ENCODE assay signal across 26 mouse cellular contexts in genomic region chr11:37600533-37600932, GRCm38 (mm10).
DNase-seq lines count a peak whose midpoint lies in the region; ATAC-seq and TF ChIP-seq lines count a peak whose summit lies in the region.
"Had no signal": no experiment of that assay in that cellular context is flagged by ENCODE, and none has a peak within 500 bp of the region (broad histone marks: within the 10 kb centered on the region; RNA-seq: fewer than 3 reads in every experiment).

No protein-coding gene starts in this region.

- H3K4me3 ChIP-seq in forebrain, embryonic 13.5 days = no peak overlapping the region
- no peak overlapping the region for H3K4me3 ChIP-seq in forebrain, embryonic 11.5 days (ENCODE audit: low read depth, low read length)
- H3K4me3 ChIP-seq in forebrain, embryonic 15.5 days = no peak overlapping the region
- no peak overlapping the region for H3K4me3 ChIP-seq in forebrain, embryonic 12.5 days (replicated peaks)
- H3K4me3 ChIP-seq in lung, embryonic 14.5 days (ENCODE audit: low read depth, low read length) = no peak overlapping the region
- H3K4me3 ChIP-seq: embryonic facial prominence, embryonic 13.5 days; embryonic facial prominence, embryonic 15.5 days; erythroblast, embryonic 14.5 days had no signal

- H3K27me3 ChIP-seq in forebrain, embryonic 13.5 days = no peaks in the 10 kb centered on the region
- no peaks in the 10 kb centered on the region for H3K27me3 ChIP-seq in forebrain, embryonic 11.5 days (ENCODE audit: control insufficient read depth, insufficient read depth, low read length)
- no peaks in the 10 kb centered on the region for H3K27me3 ChIP-seq in forebrain, embryonic 15.5 days
- no peaks in the 10 kb centered on the region for H3K27me3 ChIP-seq in forebrain, embryonic 12.5 days
- H3K27me3 ChIP-seq in lung, embryonic 14.5 days (ENCODE audit: insufficient read depth, low read length) = no peaks in the 10 kb centered on the region
- H3K27me3 ChIP-seq: CH12.LX; embryonic facial prominence, embryonic 13.5 days; embryonic facial prominence, embryonic 15.5 days; Patski had no signal

- H3K4me2 ChIP-seq in forebrain, embryonic 13.5 days = no peak overlapping the region
- H3K4me2 ChIP-seq in forebrain, embryonic 11.5 days (ENCODE audit: low read depth, low read length, severe bottlenecking) = no peak overlapping the region
- no peak overlapping the region for H3K4me2 ChIP-seq in forebrain, embryonic 15.5 days (replicated peaks)
- H3K4me2 ChIP-seq in forebrain, embryonic 12.5 days = no peak overlapping the region
- no peak overlapping the region for H3K4me2 ChIP-seq in lung, embryonic 14.5 days
- H3K4me2 ChIP-seq: embryonic facial prominence, embryonic 13.5 days; embryonic facial prominence, embryonic 15.5 days had no signal

- no peak overlapping the region for H3K9ac ChIP-seq in forebrain, embryonic 13.5 days
- H3K9ac ChIP-seq in forebrain, embryonic 11.5 days (ENCODE audit: low read length) = no peak overlapping the region
- H3K9ac ChIP-seq in forebrain, embryonic 15.5 days (replicated peaks) = no peak overlapping the region
- H3K9ac ChIP-seq in forebrain, embryonic 12.5 days = no peak overlapping the region
- H3K9ac ChIP-seq in lung, embryonic 14.5 days = no peak overlapping the region
- H3K9ac ChIP-seq: embryonic facial prominence, embryonic 13.5 days; embryonic facial prominence, embryonic 15.5 days had no signal

- no peak for TF ChIP-seq POLR2A in brain, embryonic 14.5 days (IDR thresholded peaks at IDR 0.05; ENCODE audit: borderline replicate concordance, extremely low read depth, insufficient read depth, insufficient read length, poor library complexity, severe bottlenecking)

- no peak for TF ChIP-seq CTCF in lung, embryonic 14.5 days (IDR thresholded peaks at IDR 0.05; ENCODE audit: low read depth)
- no peak for TF ChIP-seq CTCF in brain, embryonic 14.5 days (IDR thresholded peaks at IDR 0.05; ENCODE audit: borderline replicate concordance, extremely low read depth, insufficient read depth, insufficient read length)

- peak; percentile 85 for ATAC-seq in forebrain, embryonic 13.5 days
- ATAC-seq in forebrain, embryonic 11.5 days (replicated peaks; ENCODE audit: low FRiP score) = no peak
- ATAC-seq in forebrain, embryonic 15.5 days (replicated peaks) = peak; percentile 89
- no peak; the same call in 1 of the 2 replicates for ATAC-seq in forebrain, embryonic 12.5 days (ENCODE audit: low FRiP score)
- no peak for ATAC-seq in lung, embryonic 14.5 days (ENCODE audit: insufficient read depth)
- ATAC-seq: activated CD4-positive, CD25-positive, alpha-beta regulatory T cell, adult 4 months; CD4-positive, CD25-positive, alpha-beta regulatory T cell, adult 4 months; Patski had no signal

- no peak overlapping the region for H3K27ac ChIP-seq in forebrain, embryonic 13.5 days
- H3K27ac ChIP-seq in forebrain, embryonic 11.5 days (ENCODE audit: low read depth, low read length) = no peak overlapping the region
- H3K27ac ChIP-seq in forebrain, embryonic 15.5 days (replicated peaks) = no peak overlapping the region
- no peak overlapping the region for H3K27ac ChIP-seq in forebrain, embryonic 12.5 days
- no peak overlapping the region for H3K27ac ChIP-seq in lung, embryonic 14.5 days (ENCODE audit: low read depth)
- H3K27ac ChIP-seq: embryonic facial prominence, embryonic 13.5 days; embryonic facial prominence, embryonic 15.5 days had no signal

- no peaks in the 10 kb centered on the region for H3K9me3 ChIP-seq in forebrain, embryonic 13.5 days (replicated peaks)
- H3K9me3 ChIP-seq in forebrain, embryonic 11.5 days (ENCODE audit: control insufficient read depth, low read length) = no peaks in the 10 kb centered on the region
- H3K9me3 ChIP-seq in forebrain, embryonic 15.5 days = no peaks in the 10 kb centered on the region
- no peaks in the 10 kb centered on the region for H3K9me3 ChIP-seq in forebrain, embryonic 12.5 days
- H3K9me3 ChIP-seq in lung, embryonic 14.5 days (ENCODE audit: low read depth, low read length) = no peaks in the 10 kb centered on the region
- H3K9me3 ChIP-seq: embryonic facial prominence, embryonic 13.5 days; embryonic facial prominence, embryonic 15.5 days; G1E had no signal

- 30% methylated on average over 1 of the region's 1 CpGs for WGBS in forebrain, embryonic 13.5 days
- WGBS in forebrain, embryonic 11.5 days = 57% methylated on average over 1 of the region's 1 CpGs
- WGBS in forebrain, embryonic 15.5 days = 21% methylated on average over 1 of the region's 1 CpGs
- 50% methylated on average over 1 of the region's 1 CpGs for WGBS in forebrain, embryonic 12.5 days
- WGBS in lung, embryonic 14.5 days = 21% methylated on average over 1 of the region's 1 CpGs

- no peaks in the 10 kb centered on the region for H3K4me1 ChIP-seq in forebrain, embryonic 13.5 days
- no peaks in the 10 kb centered on the region; the same call in 1 of the 2 replicates for H3K4me1 ChIP-seq in forebrain, embryonic 11.5 days (replicated peaks; ENCODE audit: control insufficient read depth, insufficient read depth, low read length)
- H3K4me1 ChIP-seq in forebrain, embryonic 15.5 days = no peaks in the 10 kb centered on the region
- peaks cover 5% of the 10 kb centered on the region for H3K4me1 ChIP-seq in forebrain, embryonic 12.5 days
- H3K4me1 ChIP-seq in lung, embryonic 14.5 days (ENCODE audit: insufficient read depth) = no peaks in the 10 kb centered on the region
- H3K4me1 ChIP-seq: embryonic facial prominence, embryonic 13.5 days; embryonic facial prominence, embryonic 15.5 days had no signal

- no peaks in the 10 kb centered on the region for H3K36me3 ChIP-seq in forebrain, embryonic 13.5 days (ENCODE audit: poor library complexity, severe bottlenecking)
- H3K36me3 ChIP-seq in forebrain, embryonic 11.5 days (ENCODE audit: control insufficient read depth, insufficient read depth, low read length) = no peaks in the 10 kb centered on the region
- H3K36me3 ChIP-seq in forebrain, embryonic 15.5 days = no peaks in the 10 kb centered on the region
- no peaks in the 10 kb centered on the region for H3K36me3 ChIP-seq in forebrain, embryonic 12.5 days (replicated peaks)
- no peaks in the 10 kb centered on the region for H3K36me3 ChIP-seq in lung, embryonic 14.5 days (ENCODE audit: insufficient read depth)
- H3K36me3 ChIP-seq: embryonic facial prominence, embryonic 13.5 days; embryonic facial prominence, embryonic 15.5 days; G1E had no signal

- no peak for DNase-seq in forebrain, embryonic 11.5 days (ENCODE audit: low spot score)
- DNase-seq in lung, embryonic 14.5 days = peak; percentile 37
- no peak for DNase-seq in lung, postnatal 25 days (ENCODE audit: low spot score)
- DNase-seq in brain, embryonic 14.5 days (ENCODE audit: low read depth) = peak; percentile 84
- DNase-seq: adrenal gland, adult 8-10 months; adrenal gland, postnatal 14 days; adrenal gland, postnatal 36 days; B cell, adult 2 months; cerebellum, adult 11 months; cerebellum, adult 18-20 months; cerebellum, adult 8-10 months; cerebellum, adult 9-11 months; cerebellum, postnatal 14 days; cerebellum, postnatal 36 days; embryo, embryonic 11 days had no signal

Comparison
In these comparisons a context has a peak if more than half of its experiments do, and no peak if none do; other contexts are left out.
1. ATAC-seq: peak in forebrain, embryonic 13.5 days (single experiment) and forebrain, embryonic 15.5 days (single experiment); none in forebrain, embryonic 11.5 days (single experiment), forebrain, embryonic 12.5 days (single experiment) and lung, embryonic 14.5 days (single experiment).
2. DNase-seq: peak in lung, embryonic 14.5 days (single experiment) and brain, embryonic 14.5 days (single experiment); none in forebrain, embryonic 11.5 days (single experiment) and lung, postnatal 25 days (single experiment).